Mouse (Mus musculus) fat pad, adult 2 months (tissue): ENCODE measurements around the gene Rfxap.

Experiments used
- DNase-seq: peaks from one replicate; pipeline ENCODE4 v3.0.0-alpha.2; 2011; ENCODE audit warnings: low read depth, low spot score; ENCODE audit errors: extremely low read depth

Rfxap gene

DNA sequence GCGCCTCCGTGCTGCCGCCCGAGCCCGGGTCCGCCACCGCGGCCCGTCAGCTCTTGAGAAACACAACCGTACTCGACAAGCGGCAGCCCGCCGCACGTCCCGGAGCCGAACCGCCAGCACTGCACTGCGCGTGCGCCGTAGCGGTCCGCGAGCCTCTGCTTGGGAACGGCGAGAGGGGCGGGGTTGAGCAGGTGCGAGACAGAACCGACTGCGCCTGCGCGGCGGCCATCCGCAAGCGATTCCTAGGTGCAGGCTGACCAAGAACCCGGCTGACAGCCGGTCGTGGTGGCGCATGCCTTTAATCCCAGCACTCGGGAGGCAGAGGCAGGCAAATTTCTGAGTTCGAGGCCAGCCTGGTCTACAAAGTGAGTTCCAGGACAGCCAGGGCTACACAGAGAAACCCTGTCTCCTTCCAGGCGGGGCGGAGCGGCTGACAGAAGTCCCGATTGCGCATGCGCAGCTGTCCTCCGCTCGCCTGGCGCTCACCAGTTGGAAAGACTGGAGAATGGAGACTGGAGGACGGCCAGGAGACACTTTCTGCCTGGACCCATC is at the start of gene Rfxap:
TSS of gene Rfxap (minus strand) at position 126 of the 552 bp plus-strand sequence.
- peak; percentile 28 for DNase-seq

DNA sequence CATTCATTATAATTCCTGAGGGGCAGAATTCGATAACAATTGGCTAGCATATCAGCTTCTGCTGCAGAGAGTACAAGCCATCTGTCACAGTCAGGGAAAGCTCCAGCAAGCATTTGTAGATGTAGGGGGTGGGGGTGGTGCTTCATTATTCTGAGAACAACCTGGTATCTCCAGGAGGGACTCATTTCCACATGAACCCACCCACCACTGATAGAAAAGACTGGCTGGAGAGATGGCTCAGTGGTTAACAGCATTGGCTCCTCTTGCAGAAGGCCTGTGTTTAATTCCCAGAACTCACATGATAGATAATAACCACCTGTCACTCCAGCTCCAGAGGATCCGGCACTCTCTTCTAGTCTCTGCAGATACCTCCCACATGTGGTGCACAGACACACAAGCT is 27.8 kb upstream of the Rfxap start:
- DNase-seq, result no peak

DNA sequence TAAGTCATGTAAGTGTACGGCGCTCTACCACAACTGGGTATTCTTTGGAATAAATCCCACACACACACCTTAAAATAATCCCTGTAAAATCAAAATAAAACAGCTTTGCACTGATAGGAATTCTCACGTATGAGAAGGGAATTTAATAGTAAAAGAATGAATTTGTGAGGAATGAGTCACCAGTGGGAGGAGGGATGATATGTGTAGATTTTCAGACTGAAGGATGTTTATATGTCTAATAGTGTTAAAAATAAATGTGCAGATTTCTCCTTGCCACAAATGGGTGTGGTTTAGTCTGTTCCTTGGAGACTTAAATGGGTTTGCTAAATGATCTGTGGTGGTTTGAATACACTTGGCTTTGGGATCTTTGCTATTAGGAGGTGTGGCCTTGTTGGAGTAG is 24.9 kb upstream of the Rfxap start:
- no peak for DNase-seq

DNA sequence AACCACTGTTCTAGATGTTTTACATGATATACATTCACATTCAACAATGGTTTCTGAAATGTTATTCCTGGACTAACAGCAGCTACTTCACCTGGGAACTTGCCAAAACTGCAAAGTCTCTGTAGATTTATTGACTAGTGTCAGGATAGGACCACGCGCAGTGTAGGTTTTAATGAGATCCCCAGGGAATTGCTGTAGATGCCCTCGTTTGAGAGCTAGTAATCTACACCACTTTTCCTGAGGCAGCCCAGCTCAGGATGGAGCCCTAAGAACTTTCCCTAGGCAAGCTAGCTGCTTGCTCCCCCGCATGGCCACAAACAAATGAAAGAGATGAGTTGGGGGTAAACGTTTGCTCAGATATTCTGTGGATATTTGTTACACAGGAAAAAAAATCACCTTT is 14.9 kb upstream of the Rfxap start:
- no peak for DNase-seq

DNA sequence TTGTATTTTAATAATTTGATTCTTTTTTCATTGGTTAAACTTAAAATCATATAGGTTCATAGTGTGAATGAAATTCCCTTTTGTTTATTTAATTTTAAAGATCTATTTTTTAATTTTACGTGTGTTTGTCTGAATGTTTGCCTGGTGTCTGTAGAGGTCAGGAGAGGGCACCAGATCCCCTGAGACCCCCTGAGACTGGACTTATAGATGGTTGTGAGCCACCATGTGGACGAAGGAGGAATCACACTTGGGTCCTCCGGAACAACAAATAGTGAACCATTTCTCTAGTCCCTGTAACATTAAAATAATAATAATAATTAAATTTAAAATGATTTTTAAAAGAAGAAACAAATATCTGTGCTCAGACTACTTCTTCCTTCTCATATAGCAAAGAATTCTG is 7.7 kb upstream of the Rfxap start:
- DNase-seq, result no peak

DNA sequence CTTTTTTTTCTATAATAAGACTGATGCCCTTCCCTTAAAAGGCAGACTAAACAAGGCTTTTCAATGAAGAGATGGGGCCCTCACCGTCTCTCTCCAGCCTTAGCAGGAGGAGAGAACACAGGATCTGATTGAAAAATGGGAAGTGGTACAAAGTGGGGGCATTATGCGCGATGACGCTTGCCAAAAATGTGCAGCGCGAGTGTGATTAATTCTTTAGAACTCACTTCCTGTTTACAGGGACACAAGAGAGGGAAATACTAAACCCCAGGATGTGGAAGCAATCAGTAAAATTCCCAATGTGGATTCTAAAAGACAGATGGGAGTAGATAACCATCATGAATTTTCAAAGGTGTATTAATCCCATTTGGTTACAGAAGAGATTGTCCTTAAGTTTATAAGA is 7.0 kb upstream of the Rfxap start:
- DNase-seq, result no peak

DNA sequence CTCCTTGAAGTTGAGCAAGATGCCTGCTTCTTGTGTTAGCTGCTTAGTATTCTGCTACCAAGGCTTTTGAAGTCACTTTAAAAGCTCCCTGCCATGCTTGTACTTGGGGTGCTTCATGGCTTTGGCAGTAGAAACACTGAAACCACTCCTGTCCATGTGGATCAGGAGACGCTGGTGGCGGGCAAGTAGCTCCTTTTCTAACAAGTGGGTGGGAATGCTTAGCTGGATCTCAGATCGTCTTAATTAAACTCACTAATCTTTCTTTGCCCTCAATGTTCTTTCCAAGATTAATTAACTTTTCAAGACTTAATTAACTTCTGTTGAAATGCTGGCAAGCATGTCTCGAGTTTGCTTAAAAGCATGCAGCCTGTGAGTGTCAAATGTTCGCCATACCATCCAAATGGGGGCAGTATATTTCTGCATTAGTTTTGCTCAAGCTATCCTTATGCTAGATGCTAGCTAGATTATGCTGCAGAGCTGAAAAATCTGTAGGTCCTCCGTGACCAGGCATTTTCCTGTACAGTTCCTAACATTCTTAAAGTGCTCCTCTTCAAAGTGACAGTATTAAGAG is 5.9 kb upstream of the Rfxap start:
- DNase-seq, result no peak

DNA sequence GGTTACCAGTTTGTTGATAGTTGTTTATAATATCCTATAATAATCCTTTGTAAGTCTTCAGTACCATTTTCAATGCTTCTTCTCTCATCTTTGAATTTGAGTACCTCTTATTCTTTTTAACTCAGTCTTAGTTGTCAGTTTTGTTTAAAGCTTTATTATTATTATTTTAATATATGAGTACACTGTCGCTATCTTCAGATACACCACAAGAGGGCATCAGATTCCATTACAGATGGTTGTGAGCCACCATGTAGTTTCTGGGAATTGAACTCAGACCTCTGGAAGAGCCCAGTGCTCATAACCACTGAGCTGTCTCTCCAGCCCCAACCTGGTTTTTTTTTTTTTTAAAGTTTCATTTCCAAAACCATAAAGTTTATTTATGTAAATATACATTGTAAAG is 4.0 kb upstream of the Rfxap start:
- DNase-seq, result no peak

DNA sequence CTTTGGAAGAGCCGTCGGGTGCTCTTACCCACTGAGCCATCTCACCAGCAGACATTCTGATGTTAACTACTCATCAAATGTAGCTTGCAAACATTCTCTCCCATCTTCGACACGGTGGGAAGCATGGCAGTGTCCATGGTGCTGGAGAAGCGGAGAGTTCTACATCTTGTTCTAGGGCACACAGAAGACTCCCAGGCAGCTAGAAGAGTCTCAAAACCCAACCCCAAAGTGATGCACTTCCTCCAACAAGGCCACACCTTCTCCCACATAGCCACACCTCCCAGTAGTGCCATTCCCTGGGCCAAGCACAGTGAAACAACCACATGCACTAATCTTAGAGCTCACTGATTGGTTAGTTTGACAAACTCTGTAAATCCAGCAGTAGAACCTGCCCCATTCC is 1.5 kb upstream of the Rfxap start:
- no peak for DNase-seq

DNA sequence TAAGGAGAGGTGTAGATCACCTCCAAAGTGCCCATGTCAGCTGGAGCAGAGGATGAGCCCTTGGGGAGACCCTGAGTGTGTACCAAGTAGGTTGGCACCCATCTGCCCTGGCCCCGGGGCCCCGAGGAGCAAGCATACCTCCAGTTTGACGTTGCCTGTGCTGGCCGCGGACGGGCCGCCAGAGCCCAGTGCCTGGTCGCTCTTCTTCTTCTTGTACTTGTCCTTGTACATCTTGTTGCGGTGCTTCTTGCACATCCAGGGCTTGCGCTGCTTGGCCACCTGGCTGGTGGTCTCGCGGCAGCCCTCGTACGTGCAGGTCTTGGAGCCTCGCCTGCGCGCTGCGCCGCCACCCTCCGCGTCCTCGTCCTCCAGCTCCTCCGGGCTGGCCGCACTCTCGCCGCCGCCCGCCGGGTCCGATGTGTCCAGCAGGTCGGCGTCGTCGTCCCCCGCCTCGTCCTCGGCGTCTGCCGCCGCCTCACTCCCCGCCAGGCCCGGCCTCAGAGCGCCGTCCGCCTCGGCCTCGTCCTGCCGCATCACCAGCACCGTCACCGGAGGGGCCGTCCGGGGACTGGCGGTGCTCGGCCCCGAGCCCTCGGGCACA is 430 bp downstream of the Rfxap start:
- DNase-seq, result no peak

DNA sequence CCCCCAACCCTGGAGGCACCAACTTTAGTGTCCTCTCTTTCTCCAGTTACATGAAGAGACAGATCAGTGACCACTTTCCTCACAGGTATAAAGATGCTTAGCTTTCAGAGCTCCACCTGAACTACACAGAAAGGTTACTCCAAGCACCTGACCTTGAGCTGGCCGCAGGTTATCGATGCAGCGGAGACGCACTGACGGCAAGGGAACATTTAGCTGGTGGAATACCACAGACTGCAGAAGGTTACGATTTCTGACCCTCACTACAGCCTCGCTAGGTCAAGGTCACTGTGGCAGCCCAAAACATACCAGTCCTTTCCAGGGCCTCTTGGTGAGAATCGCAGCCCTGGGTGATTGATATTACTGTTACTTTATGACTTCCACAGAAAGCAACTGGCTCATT is 3.9 kb downstream of the Rfxap start:
- DNase-seq, result no peak

DNA sequence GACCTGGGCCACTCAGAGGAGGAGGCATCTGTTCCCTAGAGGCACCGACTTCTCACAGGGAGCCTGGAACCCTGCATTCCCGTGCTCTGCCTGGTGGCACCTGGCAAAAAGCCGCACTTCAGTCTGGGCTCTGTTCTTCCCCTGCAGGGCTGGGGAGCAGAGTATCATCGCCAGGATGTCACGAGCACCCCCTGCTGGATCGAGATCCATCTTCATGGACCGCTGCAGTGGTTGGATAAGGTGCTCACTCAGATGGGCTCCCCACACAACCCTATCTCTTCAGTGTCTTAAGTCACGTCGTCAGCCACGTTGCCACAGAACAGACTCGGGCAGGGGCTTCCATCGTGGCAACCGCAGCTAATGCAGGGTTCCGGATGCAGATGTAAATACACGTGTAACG is 10.4 kb downstream of the Rfxap start:
- DNase-seq, result no peak

DNA sequence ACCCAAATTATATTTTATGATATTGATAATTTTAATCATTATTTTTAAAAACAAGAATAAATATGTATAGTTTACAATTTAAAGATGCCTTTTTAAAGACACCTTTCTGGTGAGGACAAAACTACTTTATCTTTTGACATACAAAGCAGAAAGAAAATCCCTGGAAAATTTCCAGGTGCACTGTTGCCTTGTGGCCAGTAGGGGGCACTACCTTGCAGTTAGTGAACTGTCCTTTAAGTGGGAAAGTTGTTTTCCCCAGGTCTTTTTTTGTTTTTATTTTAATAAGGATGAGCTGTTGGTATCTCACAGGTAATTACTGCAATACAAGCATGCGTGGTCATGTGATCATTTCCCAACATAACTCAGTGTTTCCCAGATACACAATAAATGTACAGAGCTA is 11.8 kb downstream of the Rfxap start:
- DNase-seq, result no peak

DNA sequence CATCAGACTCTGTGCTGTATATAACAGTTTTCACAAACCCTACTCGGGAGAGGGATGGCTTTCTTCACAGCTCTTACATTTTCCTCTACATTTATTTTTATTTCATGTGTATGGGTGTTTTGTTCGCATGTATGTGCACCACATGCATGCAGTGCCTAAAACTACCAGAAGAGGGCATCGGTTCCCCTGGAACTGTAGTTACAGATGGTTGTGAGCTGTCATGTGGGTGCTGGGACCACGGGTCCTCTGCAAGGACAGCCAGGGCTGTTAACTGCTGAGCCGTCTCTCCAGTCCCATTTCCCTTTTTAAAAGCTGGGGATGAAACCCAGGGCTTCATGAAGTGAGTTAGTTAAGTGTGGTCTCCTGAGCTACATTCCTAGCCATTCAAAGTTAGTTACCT is 12.2 kb downstream of the Rfxap start:
- DNase-seq, result no peak

DNA sequence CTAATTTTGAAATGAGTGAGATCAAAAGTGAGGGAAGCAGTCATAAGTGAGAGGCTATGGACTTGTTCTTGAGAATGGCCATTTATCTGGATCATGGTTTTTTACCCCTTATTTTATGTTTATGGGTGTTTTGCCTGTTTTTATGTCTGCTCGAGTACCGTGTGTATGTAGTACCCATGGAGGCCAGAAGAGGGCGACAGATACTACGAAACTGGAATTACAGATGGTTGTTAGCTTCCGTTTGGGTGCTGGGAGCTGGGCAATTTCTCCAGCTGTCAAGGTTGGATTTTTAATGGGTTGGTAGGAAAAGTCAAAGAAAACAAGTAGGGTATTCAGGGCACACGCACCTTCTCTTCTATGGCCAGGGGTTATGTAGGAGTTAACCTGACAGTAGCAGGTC is 13.8 kb downstream of the Rfxap start:
- DNase-seq, result no peak

DNA sequence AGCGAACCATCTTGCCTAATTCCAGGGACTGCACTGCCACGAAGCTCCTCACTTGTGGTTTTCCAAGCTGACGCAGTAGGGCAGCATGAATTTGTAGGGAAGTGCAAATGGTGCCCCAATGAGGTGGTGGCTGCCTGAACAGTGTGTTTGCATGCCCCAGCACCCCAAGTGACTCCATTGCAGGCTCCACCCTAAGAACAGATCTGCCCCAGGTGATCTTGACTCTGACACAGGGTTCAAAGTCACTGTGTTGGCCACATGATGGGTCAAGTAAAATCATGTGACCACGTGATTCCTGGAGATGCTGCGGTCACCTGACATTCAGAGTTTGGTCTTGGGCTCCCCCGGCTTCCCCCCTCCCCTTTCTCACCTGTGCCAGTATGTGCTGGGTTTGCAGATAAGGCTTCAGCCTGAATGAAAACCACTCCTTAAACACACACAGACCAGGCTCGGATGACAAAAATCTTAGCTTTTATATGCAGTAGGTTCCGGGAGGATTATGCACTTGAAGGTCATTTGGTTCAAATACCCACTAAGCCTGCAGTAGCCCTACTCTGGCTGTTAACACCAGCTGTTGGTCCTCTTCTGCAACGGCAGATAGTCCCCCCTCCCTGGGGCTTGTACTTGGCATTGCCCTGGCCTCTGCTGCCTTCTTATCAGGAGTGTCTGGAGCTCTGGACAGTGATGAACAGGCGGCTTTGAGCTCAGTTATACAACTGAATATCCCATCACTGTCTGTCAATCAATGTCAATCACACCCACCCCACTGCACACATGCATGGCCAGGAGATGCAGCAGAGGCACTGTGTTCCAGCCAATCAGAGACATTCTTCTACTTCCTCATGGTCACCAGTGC is 15.5 kb downstream of the Rfxap start:
- no peak for DNase-seq

DNA sequence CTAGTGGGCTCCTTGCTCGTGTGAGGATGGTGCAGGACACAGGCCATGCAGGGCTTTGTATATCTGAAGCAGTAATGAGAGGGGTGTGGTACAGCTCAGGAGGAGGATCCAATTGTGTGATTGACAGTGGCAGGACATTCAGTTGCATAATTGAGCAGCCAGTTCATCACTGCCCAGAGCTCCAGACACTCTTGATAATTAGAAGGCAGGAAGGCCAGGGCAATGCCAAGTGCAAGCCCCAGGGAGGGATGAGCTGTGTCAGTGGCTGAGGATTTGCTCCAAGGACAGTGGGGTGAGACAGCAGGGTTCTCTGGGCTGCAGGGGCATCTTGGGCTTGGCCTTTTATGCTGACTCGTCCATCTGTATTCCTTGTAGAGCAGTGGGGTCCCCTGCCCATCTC is 17.0 kb downstream of the Rfxap start:
- no peak for DNase-seq

DNA sequence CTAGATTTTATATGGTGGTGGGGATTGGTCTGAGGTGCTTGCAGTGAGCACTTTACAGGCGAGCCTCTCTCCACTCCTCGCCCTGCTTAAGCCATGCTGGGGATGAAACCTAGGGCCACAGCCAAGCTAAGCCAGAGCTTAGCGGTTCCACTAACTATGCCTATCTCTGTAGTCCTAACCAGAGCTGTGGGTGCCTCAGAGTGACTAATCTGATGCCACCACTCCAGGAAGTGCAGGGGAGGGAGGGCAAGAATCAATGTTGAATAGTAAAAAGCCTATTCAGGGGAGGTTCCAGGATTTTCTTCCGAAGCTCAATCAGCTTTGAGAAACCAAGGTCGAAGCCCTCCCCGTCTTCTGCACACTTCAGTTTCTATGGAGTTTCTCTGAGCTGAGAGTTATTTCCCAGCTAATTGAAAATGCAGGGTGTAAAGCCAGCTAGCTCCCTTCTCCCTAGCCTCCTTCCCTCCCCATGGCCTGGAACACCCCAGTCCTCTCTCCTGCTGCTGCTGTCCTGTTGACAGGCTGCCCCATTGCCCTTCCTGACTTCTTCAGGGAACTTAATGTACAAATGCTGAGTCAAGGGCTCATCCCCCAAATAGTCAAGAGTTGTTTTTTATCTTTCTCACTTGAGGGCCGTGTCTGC is 31.5 kb downstream of the Rfxap start:
- DNase-seq, result no peak

DNA sequence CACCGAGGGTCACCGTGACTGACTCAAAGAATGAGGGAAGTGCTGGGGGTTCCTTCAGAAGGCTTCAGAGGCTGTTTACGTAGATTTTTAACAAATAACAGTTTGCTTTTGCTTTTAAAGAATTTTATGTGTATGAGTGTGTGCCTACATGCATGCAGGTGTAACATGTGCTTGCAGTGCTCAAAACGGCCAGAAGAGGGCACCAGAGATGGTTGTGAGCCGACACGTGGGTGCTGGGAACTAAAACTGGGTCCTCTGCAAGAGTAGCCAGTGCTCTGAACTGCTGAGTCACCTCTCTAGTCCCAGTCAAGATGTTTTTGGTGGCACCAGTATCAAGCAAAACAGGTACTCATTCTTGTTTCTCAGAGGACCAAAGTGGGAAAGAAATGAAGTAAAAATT is 34.0 kb downstream of the Rfxap start:
- DNase-seq, result no peak

DNA sequence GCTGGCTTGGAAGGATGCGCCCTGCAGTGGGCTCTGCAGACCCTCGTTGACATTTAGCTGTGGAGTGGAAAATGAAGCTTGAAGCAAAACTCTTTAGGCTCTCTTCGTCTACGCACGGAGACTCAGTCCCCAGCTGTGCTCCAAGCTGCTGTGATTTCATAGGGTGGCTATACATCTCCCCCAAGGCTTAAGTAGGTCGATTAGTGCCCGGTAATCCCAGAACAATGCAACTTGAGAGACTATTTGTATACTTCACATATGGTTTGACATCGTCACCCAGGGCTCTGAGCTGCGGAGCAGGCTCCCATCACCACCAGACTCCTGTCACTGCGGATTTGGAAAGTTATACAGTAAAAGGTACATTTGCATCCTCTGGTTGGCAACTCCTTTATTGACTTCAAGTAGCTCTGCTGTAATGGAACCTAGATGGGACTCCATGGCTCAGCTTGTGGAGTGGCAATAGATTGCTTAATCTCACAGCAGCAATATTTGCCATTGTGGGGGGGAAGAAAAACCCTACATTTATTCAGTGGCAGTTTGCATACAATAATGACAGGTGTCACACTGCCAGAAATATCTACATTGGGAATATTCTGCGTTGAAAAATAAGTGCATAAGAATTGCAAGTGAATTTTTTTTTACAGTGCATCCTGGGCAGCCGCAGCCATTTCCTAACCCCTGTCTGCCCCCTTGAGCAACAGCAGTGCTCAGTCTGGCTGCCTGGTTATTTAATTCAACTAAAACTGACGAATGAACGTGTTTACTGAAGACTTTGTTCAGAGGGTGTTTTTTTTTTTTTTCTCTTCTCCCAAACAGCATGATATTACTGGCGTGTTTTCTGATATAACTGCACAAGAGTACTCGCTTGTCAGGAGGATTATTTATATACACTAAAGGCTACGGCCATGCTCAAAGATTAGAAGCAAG is 38.0 kb downstream of the Rfxap start:
- DNase-seq, result no peak

DNA sequence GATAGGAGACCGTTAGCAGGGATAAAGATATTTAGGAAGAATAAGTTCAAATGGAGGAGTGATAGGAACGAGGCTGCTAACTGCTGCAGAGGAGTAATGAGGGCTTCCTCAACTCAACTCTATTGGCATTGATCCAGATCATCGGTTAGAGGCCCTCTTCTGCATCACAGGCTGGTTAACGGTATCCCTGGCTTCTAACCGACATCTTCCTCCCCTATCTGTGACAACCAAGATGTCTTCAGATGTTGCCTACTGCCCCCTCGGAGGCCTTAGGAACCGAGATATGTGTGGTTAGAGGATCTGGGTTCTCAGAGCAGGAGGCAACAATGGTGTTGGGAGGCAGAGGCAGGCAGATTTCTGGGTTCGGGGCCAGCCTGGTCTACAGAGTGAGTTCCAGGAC is 39.0 kb downstream of the Rfxap start:
- no peak for DNase-seq
